8 mouse cellular contexts compared by ENCODE assay signal in the genomic region with DNA sequence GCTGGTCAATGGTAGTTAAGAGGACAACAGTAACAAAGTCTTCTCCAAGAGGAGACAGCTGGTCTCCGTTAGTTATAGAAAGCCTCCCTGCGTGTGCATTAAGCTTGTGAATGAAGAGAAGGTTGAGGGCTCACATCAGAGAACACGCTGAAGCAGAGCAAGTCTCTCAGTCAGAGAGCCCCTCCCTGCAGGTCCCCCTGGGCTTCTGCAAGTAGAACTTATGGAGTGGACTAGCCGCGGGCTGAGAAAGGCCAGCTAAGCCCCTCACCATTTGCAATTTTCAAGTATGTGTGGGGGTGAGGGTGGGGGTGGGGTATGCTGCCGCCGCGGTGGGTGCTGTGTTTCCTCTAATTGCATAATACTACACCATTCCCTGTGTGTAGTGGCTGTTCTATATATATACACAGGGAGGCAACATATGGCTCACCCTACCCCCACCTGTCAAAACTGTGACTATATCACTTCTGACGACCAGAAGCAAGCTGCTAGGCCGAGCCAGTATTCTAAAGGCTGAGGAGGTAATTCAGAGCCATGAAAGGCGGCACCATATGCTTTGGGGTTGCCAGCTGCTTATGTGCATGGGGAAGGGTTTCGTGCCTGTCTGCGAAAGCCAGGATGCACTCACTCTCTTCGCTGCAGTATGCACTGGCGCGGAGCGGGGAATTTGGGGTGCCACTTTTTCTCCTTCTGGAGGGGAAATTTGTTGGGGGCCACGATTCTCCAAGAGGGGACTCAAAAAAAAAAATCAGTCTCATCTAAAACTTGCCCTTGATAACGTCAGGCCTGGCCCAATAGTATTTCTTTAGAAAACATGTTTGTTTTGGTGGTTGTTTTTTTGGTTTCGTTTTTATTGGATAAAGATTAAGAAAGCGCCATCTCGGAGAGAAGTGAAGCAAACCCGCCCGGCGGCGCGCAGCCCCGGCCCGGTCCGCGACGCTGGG. TPM values are rescaled to one million over a fixed set of nuclear protein-coding genes. Genes with fewer than 3 reads are reported as not detected.
DNase-seq lines count a peak whose midpoint lies in the region; ATAC-seq and TF ChIP-seq lines count a peak whose summit lies in the region.

No protein-coding gene starts in this region.

- H3K9ac ChIP-seq in hindbrain, embryonic 12.5 days: peak overlapping the region; percentile 50
- H3K9ac ChIP-seq in neural tube, embryonic 14.5 days (replicated peaks; ENCODE audit: low read depth, low read length): peak overlapping the region; percentile 56

- TF ChIP-seq CTCF in lung, adult 2 months (IDR thresholded peaks at IDR 0.05; ENCODE audit: insufficient read depth, low read length): no peak

- peak overlapping the region; percentile 0 for H3K4me3 ChIP-seq in lung, adult 2 months (replicated peaks; ENCODE audit: extremely low read depth, low read depth, low read length)
- peak overlapping the region; percentile 57 for H3K4me3 ChIP-seq in hindbrain, embryonic 12.5 days
- peak overlapping the region; percentile 54 for H3K4me3 ChIP-seq in neural tube, embryonic 14.5 days (ENCODE audit: low read depth, low read length)

- no peak for TF ChIP-seq POLR2A in lung, adult 2 months (IDR thresholded peaks at IDR 0.05; ENCODE audit: borderline replicate concordance, extremely low read depth, low read depth, low read length)

- no peak overlapping the region for H3K27ac ChIP-seq in hindbrain, embryonic 12.5 days
- H3K27ac ChIP-seq in neural tube, embryonic 14.5 days (ENCODE audit: low read depth, low read length): no peak overlapping the region

- peak; percentile 65 for ATAC-seq in hindbrain, embryonic 12.5 days (ENCODE audit: low FRiP score)
- ATAC-seq in neural tube, embryonic 14.5 days (ENCODE audit: low read depth): peak; percentile 62

- H3K4me2 ChIP-seq in hindbrain, embryonic 12.5 days (replicated peaks): peak overlapping the region; percentile 90
- H3K4me2 ChIP-seq in neural tube, embryonic 14.5 days (ENCODE audit: low read depth, low read length): peak overlapping the region; percentile 92

- no peaks in the 10 kb centered on the region; the same call in 1 of the 2 replicates for H3K9me3 ChIP-seq in hindbrain, embryonic 12.5 days (replicated peaks)
- H3K9me3 ChIP-seq in neural tube, embryonic 14.5 days (ENCODE audit: control insufficient read depth, low read length): no peaks in the 10 kb centered on the region

- intact Hi-C loops in left cerebral cortex, postnatal 36 days (cut with DNase I): loop anchor here (2.0 kb wide), 2 partner anchors 18 to 52 kb away; a partner anchor contains a TSS

- peaks cover 60% of the 10 kb centered on the region for H3K27me3 ChIP-seq in hindbrain, embryonic 12.5 days
- 0 out of 2 replicates have a peak, but pooled peaks cover 3% of the 10 kb centered on the region for H3K27me3 ChIP-seq in neural tube, embryonic 14.5 days (ENCODE audit: control insufficient read depth, insufficient read depth, low read length)

- no peaks in the 10 kb centered on the region for H3K4me1 ChIP-seq in lung, adult 2 months (ENCODE audit: control insufficient read depth, insufficient read depth, low read length)
- peaks cover 19% of the 10 kb centered on the region for H3K4me1 ChIP-seq in hindbrain, embryonic 12.5 days
- peaks cover 5% of the 10 kb centered on the region; the same call in 1 of the 2 replicates for H3K4me1 ChIP-seq in neural tube, embryonic 14.5 days (ENCODE audit: control insufficient read depth, insufficient read depth, low read length)

- no peak for DNase-seq in lung, adult 2 months
- DNase-seq in lung, postnatal 10 days: no peak
- DNase-seq in embryo, embryonic 10.5 days (ENCODE audit: low spot score): peak; percentile 46
- peak; percentile 82 for DNase-seq in left cerebral cortex, postnatal 36 days (ENCODE audit: low spot score in 2 of 2)
- DNase-seq in gastrocnemius, postnatal 4 days (ENCODE audit: low spot score in 2 of 2): no peak
- no peak for DNase-seq in adrenal gland, postnatal 25 days

- WGBS in lung, adult 2 months: 19% methylated on average over 32 of the region's 32 CpGs
- WGBS in hindbrain, embryonic 12.5 days: 10% methylated on average over 32 of the region's 32 CpGs
- 10% methylated on average over 32 of the region's 32 CpGs for WGBS in neural tube, embryonic 14.5 days

- no peaks in the 10 kb centered on the region for H3K36me3 ChIP-seq in hindbrain, embryonic 12.5 days
- H3K36me3 ChIP-seq in neural tube, embryonic 14.5 days (ENCODE audit: control insufficient read depth, insufficient read depth, low read length): no peaks in the 10 kb centered on the region

RNA-seq across cellular contexts. Expression of a gene that starts 52.5 kb away (rescaled TPM):
- 6.7 and 11.1 TPM in 2 replicates for polyA plus RNA-seq in lung, adult 2 months (2012; rRNA removed)
- 0.26 and 0.58 TPM in 2 replicates for polyA plus RNA-seq in hindbrain, embryonic 12.5 days (2016; fragmentation: Nextera tagmentation; extraction: Ambion mirVana)
- total RNA-seq in left cerebral cortex, postnatal 36 days (2021): 10 to 100 TPM; 28.7 to 33.0 TPM
- 0.95 and 1.3 TPM in 2 replicates for polyA plus RNA-seq in neural tube, embryonic 14.5 days (2014; fragmentation: Nextera tagmentation; extraction: Ambion mirVana)
- not detected for total RNA-seq in gastrocnemius, postnatal 4 days (2021)
- total RNA-seq in adrenal gland, postnatal 25 days (2021): 0.73 and 0.76 TPM in 2 replicates

Comparison
In these comparisons a context has a peak if more than half of its experiments do, and no peak if none do; other contexts are left out.
1. DNase-seq: peak in embryo, embryonic 10.5 days (single experiment) and left cerebral cortex, postnatal 36 days (2 of 2); none in lung, adult 2 months (single experiment), lung, postnatal 10 days (single experiment), gastrocnemius, postnatal 4 days (0 of 2) and adrenal gland, postnatal 25 days (single experiment).
2. H3K4me3 ChIP-seq: peak in every context shown above with its lines; median percentile 57 in hindbrain, embryonic 12.5 days; 54 in neural tube, embryonic 14.5 days; 0 in lung, adult 2 months.
3. RNA of a gene that starts 52.5 kb away (total RNA-seq): 28.7 to 33.0 TPM in left cerebral cortex, postnatal 36 days; 0.73 to 0.76 TPM in adrenal gland, postnatal 25 days and not detected in gastrocnemius, postnatal 4 days; every median in the first group is over 10 times any median in the second.